Mouse (Mus musculus) megakaryocyte, embryonic 14.5 days (primary cell): Measurements from ENCODE around the gene Mapk8ip3.

Experiments used
- FLI1 ChIP-seq: IDR thresholded peaks from 2 replicates; pipeline ENCODE4 v1.6.1; 2012; ENCODE audit warnings: low read length, inconsistent platforms, mixed read lengths
- GATA1 ChIP-seq: IDR thresholded peaks from 3 replicates; pipeline ENCODE4 v1.6.1; 2012; ENCODE audit warnings: mixed read lengths, low read length, inconsistent platforms, borderline replicate concordance

GRCm38 (mm10) chr17:24861785-24862184 is 75.0 kb downstream of the Mapk8ip3 start:
- no peak for TF ChIP-seq GATA1
- no peak for TF ChIP-seq FLI1
